26 mouse cellular contexts compared by ENCODE assay signal in genomic region chr11:34384178-34384577, GRCm38 (mm10).
DNase-seq lines count a peak whose midpoint lies in the region; ATAC-seq and TF ChIP-seq lines count a peak whose summit lies in the region.
"Had no signal": no experiment of that assay in that cellular context is flagged by ENCODE, and none has a peak within 500 bp of the region (broad histone marks: within the 10 kb centered on the region; RNA-seq: fewer than 3 reads in every experiment).

No protein-coding gene starts in this region.

- H3K4me1 ChIP-seq in MEL (ENCODE audit: control insufficient read depth in 1 of 2, insufficient read depth in 2 of 2, low read length in 2 of 2) = peaks cover 1 to 3% of the 10 kb centered on the region in 2 experiments; a peak in 2 of 4 replicates
- H3K4me1 ChIP-seq in heart, embryonic 11.5 days (ENCODE audit: control insufficient read depth, insufficient read depth, low read length) = no peaks in the 10 kb centered on the region
- H3K4me1 ChIP-seq: embryonic facial prominence, embryonic 12.5 days; embryonic facial prominence, embryonic 15.5 days; heart, embryonic 13.5 days had no signal

- H3K4me3 ChIP-seq in MEL (ENCODE audit: control insufficient read depth in 1 of 2, insufficient read depth in 1 of 2, low read depth in 2 of 2, low read length in 2 of 2) = no peak overlapping the region
- H3K4me3 ChIP-seq in heart, embryonic 11.5 days (ENCODE audit: low read depth, low read length) = no peak overlapping the region
- H3K4me3 ChIP-seq: embryonic facial prominence, embryonic 12.5 days; embryonic facial prominence, embryonic 15.5 days; heart, embryonic 13.5 days had no signal

- TF ChIP-seq CTCF in MEL (IDR thresholded peaks at IDR 0.05 in 2 of 3, conservative IDR thresholded peaks at IDR 0.05 in 1 of 3; ENCODE audit: control insufficient read depth in 1 of 3, insufficient read depth in 1 of 3, low read depth in 2 of 3, low read length in 3 of 3, poor library complexity in 1 of 3, severe bottlenecking in 1 of 3) = no peak

- H3K79me2 ChIP-seq in MEL (ENCODE audit: control insufficient read depth, insufficient read depth, low read length, poor library complexity) = no peaks in the 10 kb centered on the region

- peaks cover 4 to 6% of the 10 kb centered on the region in 2 experiments for H3K36me3 ChIP-seq in MEL (ENCODE audit: control insufficient read depth in 1 of 2, insufficient read depth in 2 of 2, low read length in 2 of 2)
- no peaks in the 10 kb centered on the region for H3K36me3 ChIP-seq in heart, embryonic 11.5 days (ENCODE audit: control insufficient read depth, insufficient read depth, low read length)
- H3K36me3 ChIP-seq: embryonic facial prominence, embryonic 12.5 days; embryonic facial prominence, embryonic 15.5 days; heart, embryonic 13.5 days had no signal

- no peaks in the 10 kb centered on the region for H3K9me3 ChIP-seq in MEL (replicated peaks; ENCODE audit: insufficient read depth, low read length)
- no peaks in the 10 kb centered on the region for H3K9me3 ChIP-seq in heart, embryonic 11.5 days (replicated peaks; ENCODE audit: control insufficient read depth, low read length)
- H3K9me3 ChIP-seq: embryonic facial prominence, embryonic 12.5 days; embryonic facial prominence, embryonic 15.5 days; heart, embryonic 13.5 days had no signal

- no peak overlapping the region for H3K27ac ChIP-seq in MEL (ENCODE audit: control insufficient read depth, low read depth, low read length)
- H3K27ac ChIP-seq in heart, embryonic 11.5 days (ENCODE audit: low read depth, low read length) = no peak overlapping the region
- H3K27ac ChIP-seq: embryonic facial prominence, embryonic 12.5 days; embryonic facial prominence, embryonic 15.5 days; heart, embryonic 13.5 days; hindbrain, embryonic 14.5 days; hindbrain, postnatal 0 days had no signal

- no peak overlapping the region for H3K9ac ChIP-seq in MEL (ENCODE audit: control insufficient read depth, low read depth, low read length, poor library complexity, severe bottlenecking)
- no peak overlapping the region for H3K9ac ChIP-seq in heart, embryonic 11.5 days (ENCODE audit: low read depth, low read length)
- H3K9ac ChIP-seq: embryonic facial prominence, embryonic 12.5 days; embryonic facial prominence, embryonic 15.5 days; forebrain, postnatal 0 days; heart, embryonic 13.5 days; hindbrain, embryonic 14.5 days had no signal

- ATAC-seq in granulocyte monocyte progenitor cell, adult 5-6 weeks (replicated peaks; ENCODE audit: poor library complexity, severe bottlenecking) = peak; percentile 56
- peak; percentile 30; the same call in 1 of the 2 replicates for ATAC-seq in neutrophil, adult 5-6 weeks (ENCODE audit: extremely low read depth, insufficient number of reproducible peaks, low FRiP score, poor library complexity, severe bottlenecking)
- ATAC-seq in heart, embryonic 11.5 days (replicated peaks; ENCODE audit: insufficient number of reproducible peaks, low FRiP score, low TSS enrichment) = no peak
- ATAC-seq: activated CD4-positive, CD25-positive, alpha-beta regulatory T cell, adult 4 months; inflammation-experienced regulatory T-cells, adult 6 months; intestine, embryonic 16.5 days had no signal

- DNase-seq in A20 (ENCODE audit: low read depth, low spot score) (peak; percentile 41), MEL (ENCODE audit: low read depth, low spot score) (peak; percentile 51)
- no peak for DNase-seq in retina, postnatal 1 day
- no peak for DNase-seq in cerebellum, postnatal 25 days
- DNase-seq: adrenal gland, adult 8-10 months; adrenal gland, postnatal 25 days; B cell, adult 2 months; cerebellum, adult 8-10 months; cerebellum, postnatal 10 days; forebrain, postnatal 0 days; gastrocnemius, postnatal 25 days; heart, postnatal 14 days; heart, postnatal 4 days; kidney, adult 18-20 months; kidney, adult 9 months had no signal

- H3K27me3 ChIP-seq in MEL (ENCODE audit: control insufficient read depth in 1 of 2, insufficient read depth in 2 of 2, low read length in 2 of 2) = no peaks in the 10 kb centered on the region
- no peaks in the 10 kb centered on the region for H3K27me3 ChIP-seq in heart, embryonic 11.5 days (ENCODE audit: control insufficient read depth, insufficient read depth, low read length)
- H3K27me3 ChIP-seq: embryonic facial prominence, embryonic 12.5 days; embryonic facial prominence, embryonic 15.5 days; heart, embryonic 13.5 days had no signal

- no peak for TF ChIP-seq RAD21 in MEL (IDR thresholded peaks at IDR 0.05; ENCODE audit: low read depth, low read length)

- WGBS in heart, embryonic 11.5 days (ENCODE audit: insufficient replicate concordance) = 63% methylated on average over 4 of the region's 4 CpGs

- H3K4me2 ChIP-seq in heart, embryonic 11.5 days = no peak overlapping the region
- H3K4me2 ChIP-seq: embryonic facial prominence, embryonic 12.5 days; embryonic facial prominence, embryonic 15.5 days; heart, embryonic 13.5 days; hindbrain, embryonic 14.5 days had no signal

- TF ChIP-seq EP300 in MEL (IDR thresholded peaks at IDR 0.05; ENCODE audit: low read depth in 1 of 2, low read length in 2 of 2) = no peak

- TF ChIP-seq POLR2A in MEL (IDR thresholded peaks at IDR 0.05; ENCODE audit: control insufficient read depth in 1 of 2, insufficient read depth in 1 of 2, low read depth in 1 of 2, low read length in 2 of 2, poor library complexity in 1 of 2) = no peak

TF ChIP-seq in MEL, 35 proteins besides CTCF, POLR2A, EP300 and RAD21:
- no peak for TF ChIP-seq UBTF (IDR thresholded peaks at IDR 0.05; ENCODE audit: borderline replicate concordance, insufficient read depth, low read depth, low read length)
- peak; percentile 68; the same call in 1 of the 2 replicates for TF ChIP-seq USF1 (IDR thresholded peaks at IDR 0.05; ENCODE audit: low read depth, low read length)
- TF ChIP-seq TCF12 (IDR thresholded peaks at IDR 0.05; ENCODE audit: low read depth, low read length) = no peak
- no peak for TF ChIP-seq BHLHE40 (IDR thresholded peaks at IDR 0.05; ENCODE audit: borderline replicate concordance, low read depth, low read length)

Comparison
In these comparisons a context has a peak if more than half of its experiments do, and no peak if none do; other contexts are left out.
1. DNase-seq: peak in A20 (single experiment) and MEL (single experiment); none in retina, postnatal 1 day (single experiment) and cerebellum, postnatal 25 days (0 of 2).